Mouse (Mus musculus): ENCODE results near the gene Ahcyl2. TPM values are rescaled to one million over a fixed set of nuclear protein-coding genes. Genes with fewer than 3 reads are reported as not detected.
A peak's percentile ranks its signal among the peaks of the same experiment; 100 is the strongest.

Ahcyl2 gene
- total and polyA plus RNA-seq, 3 experiments, result 50.0 to 204 (median 184) TPM

GRCm38 (mm10) chr6:29768791-29769441, 1.1 kb downstream of the Ahcyl2 start (continued):
- TF ChIP-seq CHD1 (IDR thresholded peaks at IDR 0.05; ENCODE audit: low read depth, low read length) (peak; percentile 65; the same call in 1 of the 2 replicates), ZC3H11A (IDR thresholded peaks at IDR 0.05; ENCODE audit: low read depth, low read length) (no peak), MAZ (IDR thresholded peaks at IDR 0.05; ENCODE audit: low read depth, low read length) (no peak), MAFK (IDR thresholded peaks at IDR 0.05; ENCODE audit: insufficient replicate concordance, low read length) (no peak), TBP (conservative IDR thresholded peaks at IDR 0.05; ENCODE audit: low read depth, low read length) (no peak), KAT2A (IDR thresholded peaks at IDR 0.05; ENCODE audit: insufficient replicate concordance, low read length) (no peak), ETS1 (conservative IDR thresholded peaks at IDR 0.05; ENCODE audit: low read depth, low read length) (no peak), RAD21 (IDR thresholded peaks at IDR 0.05; ENCODE audit: low read depth, low read length) (no peak), CTCF (conservative IDR thresholded peaks at IDR 0.05 in 1 of 2, IDR thresholded peaks at IDR 0.05 in 1 of 2; ENCODE audit: low read depth in 2 of 2, low read length in 2 of 2) (no peak)

GRCm38 (mm10) chr6:29770672-29771321, 3.0 kb downstream of the Ahcyl2 start:
- dilution Hi-C loops (cut with MboI; ENCODE audit: extremely low pct_ligation_motif_present, extremely low pct_unique_long_range_greater_than_20kb, low sequenced_read_pairs), result no loop called here
- peaks cover 27% of the 10 kb centered on the region for H3K79me2 ChIP-seq (replicated peaks; ENCODE audit: control insufficient read depth, extremely low read depth, insufficient read depth, poor library complexity, severe bottlenecking)
- no peak overlapping the region for H3K27ac ChIP-seq (ENCODE audit: insufficient read depth, low read depth)
- TF ChIP-seq KAT2A (IDR thresholded peaks at IDR 0.05; ENCODE audit: insufficient replicate concordance, low read length) (no peak), CHD1 (IDR thresholded peaks at IDR 0.05; ENCODE audit: low read depth, low read length) (no peak), E2F4 (IDR thresholded peaks at IDR 0.05; ENCODE audit: insufficient replicate concordance, low read depth, low read length) (no peak), ETS1 (conservative IDR thresholded peaks at IDR 0.05; ENCODE audit: low read depth, low read length) (no peak)
- H3K9me3 ChIP-seq (replicated peaks; ENCODE audit: low read length), result peaks cover 3% of the 10 kb centered on the region
- H3K9ac ChIP-seq (ENCODE audit: insufficient read depth, low read depth), result no peak overlapping the region
- H3K27me3 ChIP-seq (replicated peaks), result no peaks in the 10 kb centered on the region
- H3K36me3 ChIP-seq (replicated peaks in 1 of 2; ENCODE audit: control insufficient read depth in 1 of 2, insufficient read depth in 1 of 2, low read length in 1 of 2), result peaks cover 0 to 15% of the 10 kb centered on the region in 2 experiments
- H3K4me2 ChIP-seq (ENCODE audit: insufficient read depth, low read depth, poor library complexity, severe bottlenecking), result 0 out of 2 replicates have a peak overlapping the region, but pooled peaks have one; percentile 17
- in situ Hi-C loops (cut with MboI; ENCODE audit: low pct_ligation_motif_present, low pct_unique_long_range_greater_than_20kb, low sequenced_read_pairs), result no loop called here
- no peak for DNase-seq (ENCODE audit: extremely low read depth)
- peaks cover 0 to 43% of the 10 kb centered on the region in 2 experiments; a peak in 3 of 4 replicates for H3K4me1 ChIP-seq (ENCODE audit: control insufficient read depth in 1 of 2, insufficient read depth in 2 of 2)
- H3K4me3 ChIP-seq (replicated peaks in 1 of 3; ENCODE audit: low read depth in 2 of 3, low read length in 2 of 3, poor library complexity in 1 of 3), result peak overlapping the region in 2 of 3 experiments; percentile 37 to 81

- Histone ChIP-seq H3K79me2 (replicated peaks; ENCODE audit: control insufficient read depth, extremely low read depth, insufficient read depth, poor library complexity, severe bottlenecking) (peaks cover 29% of the 10 kb centered on the region), H3K27ac (ENCODE audit: insufficient read depth, low read depth) (no peak overlapping the region), H3K9me3 (replicated peaks; ENCODE audit: low read length) (no peaks in the 10 kb centered on the region), H3K4me2 (ENCODE audit: insufficient read depth, low read depth, poor library complexity, severe bottlenecking) (no peak overlapping the region), H3K36me3 (replicated peaks in 1 of 2; ENCODE audit: control insufficient read depth in 1 of 2, insufficient read depth in 1 of 2, low read length in 1 of 2) (peaks cover 0 to 18% of the 10 kb centered on the region in 2 experiments), H3K4me3 (replicated peaks in 1 of 3; ENCODE audit: low read depth in 2 of 3, low read length in 2 of 3, poor library complexity in 1 of 3) (no peak overlapping the region), H3K27me3 (replicated peaks) (no peaks in the 10 kb centered on the region), H3K9ac (ENCODE audit: insufficient read depth, low read depth) (no peak overlapping the region), H3K4me1 (ENCODE audit: control insufficient read depth in 1 of 2, insufficient read depth in 2 of 2) (peaks cover 0 to 57% of the 10 kb centered on the region in 2 experiments; a peak in 3 of 4 replicates)
- dilution Hi-C loops (cut with MboI; ENCODE audit: extremely low pct_ligation_motif_present, extremely low pct_unique_long_range_greater_than_20kb, low sequenced_read_pairs) (no loop called here), in situ Hi-C loops (cut with MboI; ENCODE audit: low pct_ligation_motif_present, low pct_unique_long_range_greater_than_20kb, low sequenced_read_pairs) (no loop called here)
- TF ChIP-seq JUN (IDR thresholded peaks at IDR 0.05; ENCODE audit: insufficient read depth, low read depth, low read length), result no peak
- TF ChIP-seq NRF1 (IDR thresholded peaks at IDR 0.05; ENCODE audit: low read depth, low read length), result no peak
- TF ChIP-seq RAD21 (IDR thresholded peaks at IDR 0.05; ENCODE audit: low read depth, low read length), result no peak
- no peak for TF ChIP-seq ZMIZ1 (IDR thresholded peaks at IDR 0.05; ENCODE audit: low read depth, low read length)
- TF ChIP-seq TCF12 (IDR thresholded peaks at IDR 0.05; ENCODE audit: low read depth, low read length), result no peak
- TF ChIP-seq ZKSCAN1 (IDR thresholded peaks at IDR 0.05; ENCODE audit: borderline replicate concordance, low read depth, low read length), result no peak
- no peak for TF ChIP-seq USF2 (conservative IDR thresholded peaks at IDR 0.05; ENCODE audit: low read depth, low read length)
- TF ChIP-seq MYC (IDR thresholded peaks at IDR 0.05; ENCODE audit: low read depth, low read length), result no peak
- no peak for DNase-seq (ENCODE audit: extremely low read depth)
Observed at GRCm38 (mm10) chr6:29772236-29772635, 4.4 kb downstream of the Ahcyl2 start.

All from CH12.LX (cell line).